ENCODE assay signal across 13 mouse cellular contexts in the genomic region with DNA sequence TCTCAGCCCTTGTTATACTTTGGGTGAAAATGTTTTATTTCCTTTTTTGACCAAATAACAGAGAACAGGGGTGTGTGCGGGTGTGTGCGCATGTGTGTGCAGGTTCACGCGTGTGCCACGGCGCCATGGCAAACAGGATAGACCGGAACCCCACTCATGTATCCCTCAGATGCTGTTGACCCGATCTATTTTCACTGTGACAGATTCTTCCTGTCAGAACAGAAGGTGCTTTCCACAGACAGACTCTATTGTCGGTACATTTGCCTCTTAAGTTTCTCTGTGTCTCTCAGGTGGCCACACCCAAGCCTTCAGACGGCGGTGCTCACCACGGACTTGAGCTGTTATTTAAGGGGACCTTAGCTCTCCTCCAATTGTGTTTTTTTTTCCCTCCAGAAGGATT.
DNase-seq lines count a peak whose midpoint lies in the region; ATAC-seq and TF ChIP-seq lines count a peak whose summit lies in the region.
"Had no signal": no experiment of that assay in that cellular context is flagged by ENCODE, and none has a peak within 500 bp of the region (broad histone marks: within the 10 kb centered on the region; RNA-seq: fewer than 3 reads in every experiment).

No protein-coding gene starts in this region.

- no peaks in the 10 kb centered on the region for H3K27me3 ChIP-seq in heart, embryonic 14.5 days (ENCODE audit: control insufficient read depth, insufficient read depth, low read length)
- H3K27me3 ChIP-seq in thymus, adult 2 months (ENCODE audit: control insufficient read depth, insufficient read depth, low read length) = no peaks in the 10 kb centered on the region
- H3K27me3 ChIP-seq in limb, embryonic 10.5 days (ENCODE audit: low read depth, poor library complexity, severe bottlenecking) = no peaks in the 10 kb centered on the region
- H3K27me3 ChIP-seq in midbrain, postnatal 0 days (ENCODE audit: insufficient read depth, low read length) = no peaks in the 10 kb centered on the region

- H3K4me3 ChIP-seq in heart, embryonic 14.5 days (ENCODE audit: control insufficient read depth in 1 of 2, insufficient read depth in 1 of 2, low read depth in 1 of 2, low read length in 2 of 2) = no peak overlapping the region
- H3K4me3 ChIP-seq in thymus, adult 2 months (ENCODE audit: control insufficient read depth, insufficient read depth, low read length) = no peak overlapping the region
- H3K4me3 ChIP-seq in limb, embryonic 10.5 days = no peak overlapping the region
- H3K4me3 ChIP-seq in midbrain, postnatal 0 days (ENCODE audit: low read depth, low read length) = no peak overlapping the region
- H3K4me3 ChIP-seq: hindbrain, embryonic 10.5 days had no signal

- H3K27ac ChIP-seq in heart, embryonic 14.5 days (replicated peaks in 1 of 2; ENCODE audit: control insufficient read depth in 1 of 2, insufficient read depth in 1 of 2, low read depth in 2 of 2, low read length in 2 of 2) = peak overlapping the region in 1 of 2 experiments; percentile 74; a peak in 2 of 4 replicates
- peak overlapping the region; percentile 87; the same call in 1 of the 2 replicates for H3K27ac ChIP-seq in thymus, adult 2 months (ENCODE audit: control insufficient read depth, insufficient read depth, low read length)
- H3K27ac ChIP-seq in limb, embryonic 10.5 days = no peak overlapping the region
- H3K27ac ChIP-seq in midbrain, postnatal 0 days (ENCODE audit: low read depth, low read length) = no peak overlapping the region
- H3K27ac ChIP-seq: hindbrain, embryonic 10.5 days; kidney, postnatal 0 days had no signal

- peak overlapping the region; percentile 42 for H3K9ac ChIP-seq in heart, embryonic 14.5 days (ENCODE audit: low read length)
- no peak overlapping the region for H3K9ac ChIP-seq in midbrain, postnatal 0 days (replicated peaks; ENCODE audit: low read length, poor library complexity, severe bottlenecking)

- H3K36me3 ChIP-seq in heart, embryonic 14.5 days (ENCODE audit: control insufficient read depth, insufficient read depth, low read length) = no peaks in the 10 kb centered on the region
- H3K36me3 ChIP-seq in thymus, adult 2 months (ENCODE audit: control insufficient read depth, insufficient read depth, low read length) = no peaks in the 10 kb centered on the region
- peaks cover 38% of the 10 kb centered on the region for H3K36me3 ChIP-seq in limb, embryonic 10.5 days
- no peaks in the 10 kb centered on the region for H3K36me3 ChIP-seq in midbrain, postnatal 0 days (ENCODE audit: insufficient read depth, low read length)

- H3K9me3 ChIP-seq in heart, embryonic 14.5 days (ENCODE audit: control insufficient read depth, low read length) = no peaks in the 10 kb centered on the region
- no peaks in the 10 kb centered on the region for H3K9me3 ChIP-seq in limb, embryonic 10.5 days (replicated peaks)
- H3K9me3 ChIP-seq in midbrain, postnatal 0 days (ENCODE audit: low read length) = no peaks in the 10 kb centered on the region
- H3K9me3 ChIP-seq: hindbrain, embryonic 10.5 days had no signal

- no peak for DNase-seq in heart, postnatal 4 days
- DNase-seq in thymus, adult 2 months = no peak
- no peak for DNase-seq in thymus, postnatal 25 days
- DNase-seq in limb, embryonic 10.5 days (ENCODE audit: low spot score) = peak; percentile 25
- DNase-seq in layer of hippocampus, postnatal 25 days (ENCODE audit: extremely low spot score in 1 of 2, low spot score in 1 of 2) = no peak
- no peak for DNase-seq in midbrain, postnatal 0 days (ENCODE audit: low spot score)
- DNase-seq in neural tube, embryonic 10.5 days (ENCODE audit: extremely low spot score, low spot score) = no peak
- DNase-seq: cerebellum, adult 18-20 months; layer of hippocampus, postnatal 36 days; thymus, postnatal 4 days had no signal

- WGBS in heart, embryonic 14.5 days = 59% methylated on average over 12 of the region's 12 CpGs
- WGBS in thymus, adult 2 months = 63% methylated on average over 12 of the region's 12 CpGs
- WGBS in limb, embryonic 10.5 days = 88% methylated on average over 12 of the region's 12 CpGs
- WGBS in midbrain, postnatal 0 days = 89% methylated on average over 12 of the region's 12 CpGs

- peaks cover 25 to 48% of the 10 kb centered on the region in 2 experiments for H3K4me1 ChIP-seq in heart, embryonic 14.5 days (ENCODE audit: control insufficient read depth in 2 of 2, insufficient read depth in 2 of 2, low read length in 2 of 2)
- peaks cover 3% of the 10 kb centered on the region for H3K4me1 ChIP-seq in thymus, adult 2 months (replicated peaks; ENCODE audit: control insufficient read depth, insufficient read depth, low read length)
- H3K4me1 ChIP-seq in limb, embryonic 10.5 days = peaks cover 34% of the 10 kb centered on the region
- no peaks in the 10 kb centered on the region for H3K4me1 ChIP-seq in midbrain, postnatal 0 days (ENCODE audit: insufficient read depth, low read length)

- no peak for ATAC-seq in heart, embryonic 14.5 days (ENCODE audit: insufficient number of reproducible peaks, insufficient read depth, low FRiP score, low read depth)
- ATAC-seq in midbrain, postnatal 0 days (ENCODE audit: low FRiP score) = no peak

- TF ChIP-seq POLR2A in thymus, adult 2 months (IDR thresholded peaks at IDR 0.05; ENCODE audit: control insufficient read depth, extremely low read depth, insufficient read depth, low read length, poor library complexity) = no peak

- TF ChIP-seq CTCF in thymus, adult 2 months (IDR thresholded peaks at IDR 0.05; ENCODE audit: borderline replicate concordance, control insufficient read depth, extremely low read depth, insufficient read depth, low read length, poor library complexity) = no peak
- no peak for TF ChIP-seq CTCF in midbrain, postnatal 0 days (IDR thresholded peaks at IDR 0.05)

- peak overlapping the region; percentile 51; the same call in 1 of the 2 replicates for H3K4me2 ChIP-seq in heart, embryonic 14.5 days (ENCODE audit: low read length)
- no peak overlapping the region for H3K4me2 ChIP-seq in midbrain, postnatal 0 days (ENCODE audit: low read depth, low read length, poor library complexity, severe bottlenecking)
